Mouse (Mus musculus) lung, embryonic 14.5 days (tissue): ENCODE measurements at regions not wholly inside any gene's neighbourhood (a gene's known extent, or its start where the extent isn't known, plus 50 kb on each side); places are given as distances from the start of the nearest gene placed in this dataset.

Source experiments
- ATAC-seq: fragments of 200-750 bp; cut with Nextera tagmentation; 2 replicates; pipeline ENCODE4 v1.8.0; 2017; ENCODE audit warnings: mild to moderate bottlenecking, moderate TSS enrichment, moderate library complexity; ENCODE audit not compliant: insufficient read depth
- DNase-seq: peaks from one replicate; pipeline ENCODE4 v3.0.0-alpha.2; 2015
- H3K27ac ChIP-seq: fragments of 300-500 bp; sonication (generic); 2 replicates; pipeline ENCODE4 v1.5.1; 2014; ENCODE audit warnings: low read depth, mild to moderate bottlenecking, moderate library complexity
- H3K27me3 ChIP-seq: fragments of 300-500 bp; sonication (generic); 2 replicates; pipeline ENCODE4 v1.6.1; 2014; ENCODE audit warnings: low read length, control low read depth; ENCODE audit not compliant: insufficient read depth
- H3K36me3 ChIP-seq: fragments of 300-500 bp; sonication (generic); 2 replicates; pipeline ENCODE4 v1.6.1; 2014; ENCODE audit warnings: control low read depth; ENCODE audit not compliant: insufficient read depth
- H3K4me1 ChIP-seq: fragments of 300-500 bp; sonication (generic); 2 replicates; pipeline ENCODE4 v1.6.1; 2014; ENCODE audit warnings: antibody characterized with exemption, control low read depth; ENCODE audit not compliant: insufficient read depth
- H3K4me2 ChIP-seq: fragments of 300-500 bp; sonication (generic); 2 replicates; pipeline ENCODE4 v1.6.1; 2014; ENCODE audit warnings: mild to moderate bottlenecking
- H3K4me3 ChIP-seq: fragments of 300-500 bp; sonication (generic); 2 replicates; pipeline ENCODE4 v1.5.1; 2014; ENCODE audit warnings: low read depth, low read length
- H3K9ac ChIP-seq: fragments of 300-500 bp; sonication (generic); 2 replicates; pipeline ENCODE4 v1.6.1; 2014
- H3K9me3 ChIP-seq: fragments of 300-500 bp; sonication (generic); 2 replicates; pipeline ENCODE4 v1.6.1; 2016; ENCODE audit warnings: low read depth, low read length, control low read depth
- CTCF ChIP-seq: IDR thresholded peaks from 2 replicates; pipeline ENCODE4 v1.5.1; 2016; ENCODE audit warnings: antibody characterized with exemption, low read depth
- WGBS: fragments of 180-500 bp; shearing (Covaris S2); extraction: QIAGEN DNeasy Blood & Tissue Kit; methylation state at CpG from one replicate; pipeline ENCODE4 v1.1.7; 2014; 5-methylcytosine and 5-hydroxymethylcytosine counted together

DNA sequence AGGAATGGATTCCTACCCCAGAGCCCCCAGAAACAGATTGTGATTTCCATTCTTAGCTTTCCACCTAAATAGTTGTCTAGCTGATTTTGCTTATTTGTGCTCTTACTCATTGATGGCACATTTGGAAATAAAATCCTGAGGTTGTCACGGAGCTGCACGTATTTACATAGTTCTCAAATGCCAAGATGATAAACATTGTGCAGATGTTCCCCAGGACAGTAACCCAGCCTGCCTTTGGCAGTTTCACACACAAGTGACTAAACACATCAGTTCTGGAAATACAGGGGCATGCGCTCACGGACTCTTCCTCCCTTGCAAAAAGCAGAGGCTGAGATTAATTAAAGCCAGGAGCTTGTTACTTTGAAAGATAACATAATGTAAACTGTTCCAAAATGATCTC, 83.1 kb upstream of the Tyw5 start:
- DNase-seq: no peak
- 30% methylated on average over 4 of the region's 4 CpGs for WGBS
- Histone ChIP-seq H3K27me3 (no peaks in the 10 kb centered on the region), H3K4me3 (no peak overlapping the region), H3K9ac (no peak overlapping the region), H3K4me2 (no peak overlapping the region), H3K36me3 (no peaks in the 10 kb centered on the region), H3K9me3 (no peaks in the 10 kb centered on the region), H3K27ac (no peak overlapping the region), H3K4me1 (no peaks in the 10 kb centered on the region)
- no peak for TF ChIP-seq CTCF
- no peak for ATAC-seq

DNA sequence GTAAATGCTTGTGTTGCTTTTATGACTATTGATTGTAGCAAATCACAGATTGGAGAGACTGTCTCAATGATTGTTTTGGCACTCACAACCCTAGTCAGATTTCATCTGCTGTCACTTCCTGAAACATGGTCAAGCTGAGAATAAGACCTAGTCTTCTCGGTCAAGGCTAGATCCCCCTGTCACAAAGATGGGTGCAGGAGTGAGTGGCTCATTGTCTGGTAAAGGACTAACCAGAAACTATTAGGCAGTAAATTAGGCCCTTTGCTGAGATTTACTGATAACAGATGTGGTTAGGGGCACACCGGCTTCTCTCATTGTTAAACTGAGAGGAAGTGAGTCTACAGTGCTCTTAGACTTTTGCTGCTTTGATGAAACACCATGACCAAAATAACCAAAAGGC, 85.8 kb upstream of the Tyw5 start:
- TF ChIP-seq CTCF: no peak
- 66% methylated on average over 2 of the region's 2 CpGs for WGBS
- no peak overlapping the region for H3K4me2 ChIP-seq
- H3K4me1 ChIP-seq: no peaks in the 10 kb centered on the region
- H3K9ac ChIP-seq: no peak overlapping the region
- no peak overlapping the region for H3K27ac ChIP-seq
- DNase-seq (no peak), ATAC-seq (no peak)
- no peaks in the 10 kb centered on the region for H3K27me3 ChIP-seq
- no peak overlapping the region for H3K4me3 ChIP-seq
- H3K36me3 ChIP-seq: no peaks in the 10 kb centered on the region
- no peaks in the 10 kb centered on the region for H3K9me3 ChIP-seq

DNA sequence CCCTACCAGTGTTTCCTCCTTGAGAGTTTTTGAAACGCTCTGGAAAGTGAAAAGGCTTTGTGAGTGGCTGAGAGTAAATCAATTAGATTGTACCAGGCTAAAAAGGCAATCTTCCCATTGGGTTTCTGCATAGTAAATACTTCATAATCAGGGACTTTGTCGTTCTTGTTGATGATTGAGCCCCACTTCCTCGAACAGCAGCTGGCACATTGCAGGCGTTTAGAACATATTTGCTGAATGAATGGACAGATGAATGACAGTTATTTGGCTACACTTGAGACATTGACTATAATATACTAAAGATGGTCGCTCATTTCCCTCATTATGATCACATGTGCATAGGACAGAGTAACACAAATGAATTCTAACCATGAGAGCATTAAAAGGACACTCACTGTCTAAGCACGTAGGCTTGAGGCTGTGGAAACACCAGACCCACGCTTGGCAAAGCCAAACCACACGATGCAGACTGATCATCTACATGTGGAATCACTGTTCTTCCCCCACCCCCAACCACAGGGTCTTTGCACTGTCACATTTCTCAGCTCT, 90.7 kb upstream of the Tyw5 start:
- no peak overlapping the region for H3K4me3 ChIP-seq
- no peaks in the 10 kb centered on the region for H3K27me3 ChIP-seq
- no peak for TF ChIP-seq CTCF
- no peaks in the 10 kb centered on the region for H3K36me3 ChIP-seq
- WGBS: 49% methylated on average over 8 of the region's 8 CpGs
- ATAC-seq (no peak), DNase-seq (peak; percentile 30)
- no peak overlapping the region for H3K9ac ChIP-seq
- no peak overlapping the region for H3K4me2 ChIP-seq
- H3K27ac ChIP-seq: no peak overlapping the region
- H3K9me3 ChIP-seq: no peaks in the 10 kb centered on the region
- H3K4me1 ChIP-seq: no peaks in the 10 kb centered on the region

DNA sequence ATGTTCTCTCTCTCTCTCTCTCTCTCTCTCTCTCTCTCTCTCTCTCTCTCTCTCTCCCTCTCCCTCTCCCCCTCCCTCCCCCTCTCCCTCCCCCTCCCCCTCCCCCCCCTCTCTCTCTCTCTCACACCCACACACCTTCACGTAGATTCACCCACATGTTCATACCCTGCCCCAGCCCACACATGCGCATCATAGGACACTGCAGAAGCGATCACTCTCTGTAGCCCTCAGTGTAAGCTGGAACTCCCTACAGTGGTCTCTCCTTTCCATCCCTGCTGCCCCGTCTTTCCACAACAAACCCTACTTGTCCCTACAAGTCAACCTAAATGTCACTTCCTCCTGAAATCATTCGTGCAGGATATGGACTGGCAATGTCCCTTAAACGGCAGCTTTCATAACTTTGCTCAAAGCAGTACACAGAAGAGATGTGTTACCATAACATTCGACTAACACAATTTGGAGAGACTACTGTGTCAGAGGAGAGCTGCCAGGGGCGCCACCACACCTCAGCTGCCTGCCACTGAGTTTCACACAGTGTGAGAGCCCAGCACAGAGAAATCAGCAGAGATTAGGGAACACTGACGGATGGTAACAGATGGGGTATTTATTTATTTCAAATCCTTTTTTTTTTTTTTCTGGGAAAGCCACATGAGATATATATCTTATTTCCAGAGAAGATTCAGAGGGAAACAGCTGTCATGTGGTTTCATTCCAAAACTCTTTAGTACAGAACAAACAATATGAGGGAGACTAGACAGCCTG, 103.6 kb upstream of the Tyw5 start:
- TF ChIP-seq CTCF: no peak
- Histone ChIP-seq H3K4me2 (no peak overlapping the region), H3K4me1 (no peaks in the 10 kb centered on the region), H3K9me3 (no peaks in the 10 kb centered on the region), H3K4me3 (no peak overlapping the region), H3K27me3 (no peaks in the 10 kb centered on the region), H3K36me3 (no peaks in the 10 kb centered on the region), H3K27ac (no peak overlapping the region), H3K9ac (no peak overlapping the region)
- 47% methylated on average over 9 of the region's 9 CpGs for WGBS
- peak; percentile 14 for DNase-seq
- no peak for ATAC-seq

DNA sequence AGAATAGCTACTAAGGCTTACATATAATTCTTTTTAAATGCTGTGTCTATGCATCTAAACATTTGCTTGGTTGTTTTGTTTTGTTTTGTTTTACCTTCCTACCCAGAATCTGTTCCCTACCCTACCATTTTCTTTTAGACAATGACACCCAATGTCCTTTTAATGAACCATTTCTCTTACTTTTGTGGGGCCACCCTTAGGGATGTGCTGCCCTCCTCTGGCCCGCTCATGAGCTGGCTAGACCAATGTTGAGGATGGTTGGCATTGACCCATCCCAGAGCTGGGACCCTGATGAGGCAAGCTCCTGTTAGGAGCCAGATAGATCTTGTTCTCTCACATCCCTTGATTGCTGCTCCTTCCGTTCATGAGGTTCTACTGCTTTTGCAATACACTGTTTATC, 105.0 kb upstream of the Tyw5 start:
- DNase-seq: no peak
- no peak for TF ChIP-seq CTCF
- H3K4me2 ChIP-seq: no peak overlapping the region
- no peaks in the 10 kb centered on the region for H3K27me3 ChIP-seq
- 84% methylated on average over 2 of the region's 2 CpGs for WGBS
- H3K9me3 ChIP-seq: no peaks in the 10 kb centered on the region
- no peak overlapping the region for H3K27ac ChIP-seq
- no peaks in the 10 kb centered on the region for H3K36me3 ChIP-seq
- H3K4me1 ChIP-seq: no peaks in the 10 kb centered on the region
- ATAC-seq: no peak
- no peak overlapping the region for H3K9ac ChIP-seq
- no peak overlapping the region for H3K4me3 ChIP-seq

DNA sequence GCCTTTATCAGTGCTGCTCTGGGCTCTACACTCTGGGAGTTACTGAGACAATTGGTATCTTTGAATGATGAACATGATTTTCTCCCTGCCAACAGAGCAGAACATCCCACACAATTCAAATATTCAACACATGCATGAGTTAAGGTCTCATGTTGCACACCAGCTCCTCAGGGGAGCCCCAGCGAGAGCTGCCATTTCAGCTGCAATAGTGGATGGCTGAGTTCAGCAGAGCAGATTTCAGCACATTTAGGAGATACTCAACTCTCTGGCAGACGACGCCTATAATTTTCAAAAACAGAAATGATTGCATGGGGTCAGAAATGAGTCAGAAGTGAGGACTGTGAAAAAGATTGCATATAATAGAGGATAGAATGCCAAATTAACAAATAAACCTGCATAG, 105.6 kb upstream of the Tyw5 start:
- H3K9me3 ChIP-seq: no peaks in the 10 kb centered on the region
- DNase-seq (no peak), ATAC-seq (no peak)
- H3K4me3 ChIP-seq: no peak overlapping the region
- H3K4me2 ChIP-seq: no peak overlapping the region
- H3K4me1 ChIP-seq: no peaks in the 10 kb centered on the region
- TF ChIP-seq CTCF: no peak
- H3K36me3 ChIP-seq: no peaks in the 10 kb centered on the region
- WGBS: 59% methylated on average over 3 of the region's 3 CpGs
- H3K27ac ChIP-seq: no peak overlapping the region
- no peaks in the 10 kb centered on the region for H3K27me3 ChIP-seq
- H3K9ac ChIP-seq: no peak overlapping the region

DNA sequence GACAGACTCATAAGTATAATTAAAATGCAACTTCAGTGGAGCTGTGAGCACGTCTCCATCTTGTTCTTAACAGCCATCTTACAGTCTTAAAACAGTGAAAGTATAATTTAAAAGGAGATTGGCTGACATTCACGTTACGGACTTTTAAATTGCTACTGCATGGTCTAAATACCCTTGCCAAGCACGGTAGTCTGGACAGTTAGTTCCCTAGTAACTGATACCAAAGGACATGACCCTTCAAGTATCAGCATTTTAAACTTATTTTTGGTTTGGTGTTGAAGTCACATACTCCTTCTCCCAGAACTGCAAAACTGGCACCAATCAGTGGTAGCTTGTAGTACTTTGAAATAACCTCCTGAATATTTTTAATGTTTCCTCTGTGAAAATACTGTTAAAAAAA, 119.1 kb upstream of the Tyw5 start:
- no peak overlapping the region for H3K27ac ChIP-seq
- H3K36me3 ChIP-seq: no peaks in the 10 kb centered on the region
- 72% methylated on average over 4 of the region's 4 CpGs for WGBS
- TF ChIP-seq CTCF: no peak
- no peaks in the 10 kb centered on the region for H3K27me3 ChIP-seq
- H3K9me3 ChIP-seq: no peaks in the 10 kb centered on the region
- ATAC-seq (no peak), DNase-seq (no peak)
- H3K9ac ChIP-seq: no peak overlapping the region
- no peak overlapping the region for H3K4me3 ChIP-seq
- H3K4me1 ChIP-seq: no peaks in the 10 kb centered on the region
- H3K4me2 ChIP-seq: no peak overlapping the region
